Mouse (Mus musculus) lung, postnatal 0 days (tissue): ENCODE results near the gene Cd37.

Source experiments
- CTCF ChIP-seq: IDR thresholded peaks from 2 replicates; pipeline ENCODE4 v1.5.1; 2016; ENCODE audit warnings: antibody characterized with exemption, mild to moderate bottlenecking
- EP300 ChIP-seq: IDR thresholded peaks from 2 replicates; pipeline ENCODE4 v1.6.1; 2016; ENCODE audit warnings: antibody characterized with exemption, mild to moderate bottlenecking, control low read depth

- TF ChIP-seq CTCF (no peak), EP300 (no peak)
These were observed 22.3 kb downstream of the Cd37 start for GRCm38 (mm10) chr7:45216442-45217183.
